Mouse (Mus musculus) bone marrow macrophage, adult 2 months (primary cell): ENCODE measurements at regions not wholly inside any gene's neighbourhood (a gene's known extent, or its start where the extent isn't known, plus 50 kb on each side); places are given as distances from the start of the nearest gene placed in this dataset.

Experiments
- H3K27ac ChIP-seq: 2 replicates; pipeline ENCODE4 v1.5.1; 2012; ENCODE audit warnings: low read depth, low read length; ENCODE audit not compliant: insufficient read depth
- H3K4me1 ChIP-seq: 2 replicates; pipeline ENCODE4 v1.6.1; 2012; ENCODE audit warnings: low read length; ENCODE audit not compliant: control insufficient read depth, insufficient read depth
- H3K4me3 ChIP-seq: 2 replicates; pipeline ENCODE4 v1.5.1; 2012; ENCODE audit warnings: mild to moderate bottlenecking, low read length, moderate library complexity; ENCODE audit not compliant: insufficient read depth
- CTCF ChIP-seq: IDR thresholded peaks from 2 replicates; pipeline ENCODE4 v1.5.1; 2012; ENCODE audit warnings: low read depth, mild to moderate bottlenecking, low read length, moderate library complexity
- POLR2A ChIP-seq: IDR thresholded peaks from 2 replicates; pipeline ENCODE4 v1.6.1; 2012; ENCODE audit warnings: mild to moderate bottlenecking, low read depth, low read length, borderline replicate concordance

GRCm38 (mm10) chr3:66400791-66401568, 104.3 kb upstream of the Veph1 start:
- Histone ChIP-seq H3K4me3 (no peak overlapping the region), H3K27ac (no peak overlapping the region), H3K4me1 (no peaks in the 10 kb centered on the region)
- TF ChIP-seq CTCF = no peak
- TF ChIP-seq POLR2A = no peak

- TF ChIP-seq CTCF (no peak), POLR2A (no peak)
- Histone ChIP-seq H3K4me3 (no peak overlapping the region), H3K27ac (no peak overlapping the region), H3K4me1 (no peaks in the 10 kb centered on the region)
Observed at GRCm38 (mm10) chr3:66398214-66399150, 101.8 kb upstream of the Veph1 start.

- H3K4me3 ChIP-seq = no peak overlapping the region
- no peaks in the 10 kb centered on the region for H3K4me1 ChIP-seq
- TF ChIP-seq POLR2A = no peak
- TF ChIP-seq CTCF = no peak
- H3K27ac ChIP-seq = no peak overlapping the region
Observed at GRCm38 (mm10) chr3:66375088-66375910, 78.7 kb upstream of the Veph1 start.

- no peak for TF ChIP-seq POLR2A
- TF ChIP-seq CTCF = no peak
- Histone ChIP-seq H3K27ac (no peak overlapping the region), H3K4me3 (no peak overlapping the region)
Observed at GRCm38 (mm10) chr3:66374603-66375002, 78.0 kb upstream of the Veph1 start.

GRCm38 (mm10) chr3:66373807-66374575, 77.4 kb upstream of the Veph1 start:
- Histone ChIP-seq H3K27ac (no peak overlapping the region), H3K4me1 (no peaks in the 10 kb centered on the region), H3K4me3 (no peak overlapping the region)
- no peak for TF ChIP-seq CTCF

More at GRCm38 (mm10) chr3:66374603-66375002, 78.0 kb upstream of the Veph1 start:
- H3K4me1 ChIP-seq = no peaks in the 10 kb centered on the region
